Mouse (Mus musculus): Measurements from ENCODE around the gene Nxf1.
"Not testable (repeated sequence)": the region's sequence is repeated elsewhere in the genome, so short reads cannot be mapped to it uniquely, and the experiment has no call there.

Nxf1 gene

GRCm38 (mm10) chr19:8723574-8724346 lies 33.1 kb upstream of the Nxf1 start:
- DNase-seq (ENCODE audit: inconsistent age in 2 of 2, low spot score in 1 of 2) = peak in 1 of 2 experiments; percentile 70

GRCm38 (mm10) chr19:8724392-8724791 lies 32.5 kb upstream of the Nxf1 start:
- DNase-seq (ENCODE audit: inconsistent age in 2 of 2, low spot score in 1 of 2) = no peak

- DNase-seq (ENCODE audit: inconsistent age in 2 of 2, low spot score in 1 of 2) = peak in 1 of 2 experiments; percentile 26
Observed at GRCm38 (mm10) chr19:8725081-8725613, 31.7 kb upstream of the Nxf1 start.

GRCm38 (mm10) chr19:8726609-8727390 lies 30.1 kb upstream of the Nxf1 start:
- DNase-seq (ENCODE audit: inconsistent age in 2 of 2, low spot score in 1 of 2) = no peak

DNA sequence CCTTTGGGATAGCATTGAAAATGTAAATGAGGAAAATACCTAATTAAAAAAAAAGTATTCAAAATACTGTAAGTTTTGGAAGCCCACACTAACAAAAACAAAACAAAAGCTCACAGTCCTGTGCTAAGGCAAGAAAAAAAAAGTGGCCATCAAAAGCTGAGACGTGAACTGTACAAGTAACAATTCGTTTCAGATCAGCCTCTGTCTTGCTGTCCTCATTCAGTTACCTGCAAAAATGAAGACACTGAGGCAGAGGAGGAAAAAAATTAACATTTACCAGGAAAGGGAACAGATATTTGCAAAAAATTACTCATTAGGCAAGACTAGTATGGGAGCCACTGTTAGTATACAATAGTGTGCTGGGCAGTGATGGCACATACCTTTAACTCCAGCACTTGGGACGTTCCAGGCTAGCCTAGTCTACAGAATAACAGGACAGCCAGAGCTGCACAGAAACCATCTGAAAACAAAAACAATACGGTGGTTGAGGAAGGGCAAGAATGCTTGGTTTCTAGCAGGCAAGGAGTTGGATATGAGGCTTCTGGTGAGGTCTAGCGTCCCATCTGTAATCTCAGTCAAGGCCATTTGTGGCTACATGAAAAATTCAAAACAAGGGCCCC lies 29.3 kb upstream of the Nxf1 start:
- DNase-seq (ENCODE audit: inconsistent age in 2 of 2, low spot score in 1 of 2) = no peak

- not testable (repeated sequence) for DNase-seq (ENCODE audit: inconsistent age in 2 of 2, low spot score in 1 of 2)
Observed at GRCm38 (mm10) chr19:8728335-8729099, 28.4 kb upstream of the Nxf1 start.

DNA sequence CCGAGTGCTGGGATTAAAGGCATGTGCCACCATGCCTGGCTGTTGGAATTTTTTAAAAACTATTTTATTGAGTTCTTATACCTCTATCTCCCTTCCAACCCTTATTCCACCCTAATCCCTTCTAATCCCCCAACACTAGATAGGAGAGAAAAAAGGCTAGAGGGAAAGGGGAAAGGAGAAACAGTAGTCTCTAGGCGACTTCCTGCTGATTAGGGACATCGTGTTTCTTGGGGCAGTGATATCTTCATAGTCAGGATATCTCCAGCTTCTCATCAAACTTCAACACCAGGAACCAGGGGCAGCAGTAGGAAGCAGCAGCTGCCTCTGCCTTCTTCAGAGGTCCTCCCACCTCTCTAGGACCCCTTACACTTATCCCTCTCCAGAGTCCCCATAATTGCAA lies 22.5 kb upstream of the Nxf1 start:
- no peak for DNase-seq (ENCODE audit: inconsistent age in 2 of 2, low spot score in 1 of 2)

DNA sequence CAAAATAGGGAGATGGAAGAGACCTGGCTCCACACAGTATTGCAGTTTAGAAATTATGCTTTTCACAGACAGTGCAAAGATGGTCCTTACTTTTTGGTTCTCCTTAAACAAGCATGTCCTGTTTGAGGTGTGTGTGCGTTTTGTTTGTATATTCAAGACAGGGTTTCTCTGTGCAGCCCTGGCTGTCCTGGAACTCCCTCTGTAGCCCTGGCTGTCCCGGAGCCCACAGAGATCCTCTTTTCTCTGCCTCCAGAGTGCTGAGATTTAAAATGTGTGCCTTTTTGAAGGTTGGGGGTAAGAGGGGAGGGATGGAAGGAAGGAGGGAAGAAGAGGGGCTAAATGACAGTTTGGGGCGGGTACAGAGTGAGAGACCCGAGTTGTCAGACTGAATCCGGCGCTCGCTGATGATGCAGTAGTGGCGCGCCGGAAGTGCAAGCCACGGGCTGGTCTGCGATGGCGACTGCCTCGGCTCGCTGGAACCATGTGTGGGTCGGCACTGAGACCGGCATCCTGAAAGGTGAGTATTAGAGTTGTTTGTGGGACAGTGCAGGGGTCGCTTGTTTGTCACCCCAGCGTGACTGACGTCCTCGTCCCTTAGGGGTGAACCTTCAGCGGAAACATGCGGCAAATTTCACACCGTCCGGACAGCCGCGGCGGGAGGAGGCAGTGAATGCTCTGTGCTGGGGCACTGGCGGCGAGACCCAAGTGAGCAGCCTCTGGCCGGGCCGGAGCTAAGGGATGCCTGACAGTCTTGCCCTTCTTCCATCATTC lies 21.3 kb upstream of the Nxf1 start, which contains the start of gene Wdr74:
Wdr74 (plus strand) TSS at position 439 of the 771 bp plus-strand sequence.
- peak; percentile 91 to 98 for DNase-seq (ENCODE audit: inconsistent age in 2 of 2, low spot score in 1 of 2)

DNA sequence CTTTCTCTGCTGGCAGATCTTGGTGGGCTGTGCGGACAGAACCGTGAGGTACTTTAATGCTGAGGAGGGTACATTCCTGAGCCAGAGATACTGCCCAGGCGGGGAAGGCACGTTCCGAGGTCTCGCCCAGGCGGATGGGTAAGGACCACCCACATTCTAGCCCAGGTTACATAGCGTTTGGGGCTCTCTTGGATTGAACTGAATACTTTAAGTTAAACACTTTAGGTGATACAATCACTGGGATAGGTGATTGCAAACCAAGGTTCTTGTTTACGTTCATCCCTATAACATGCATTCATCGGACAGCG lies 20.8 kb upstream of the Nxf1 start:
- DNase-seq (ENCODE audit: inconsistent age in 2 of 2, low spot score in 1 of 2) = no peak

DNA sequence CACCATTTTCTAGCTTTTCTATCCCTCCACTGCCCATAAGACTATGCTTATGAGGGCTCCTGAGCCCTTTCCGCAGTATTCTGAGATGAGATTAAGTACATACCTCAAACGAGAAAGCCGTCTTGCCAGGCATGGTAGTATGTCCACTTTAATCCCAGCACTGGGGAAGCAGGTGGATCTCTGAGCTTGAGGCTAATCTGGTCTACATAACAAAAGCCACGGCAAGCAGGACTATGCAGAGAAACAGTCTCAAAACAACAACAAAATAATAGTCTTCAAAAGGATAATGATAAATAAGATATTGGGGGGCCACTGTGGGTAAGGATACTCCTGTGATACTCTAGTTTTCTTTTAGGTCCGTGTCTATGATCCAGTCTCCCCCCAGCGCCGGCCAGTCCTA lies 18.0 kb upstream of the Nxf1 start:
- DNase-seq (ENCODE audit: inconsistent age in 2 of 2, low spot score in 1 of 2) = no peak

DNA sequence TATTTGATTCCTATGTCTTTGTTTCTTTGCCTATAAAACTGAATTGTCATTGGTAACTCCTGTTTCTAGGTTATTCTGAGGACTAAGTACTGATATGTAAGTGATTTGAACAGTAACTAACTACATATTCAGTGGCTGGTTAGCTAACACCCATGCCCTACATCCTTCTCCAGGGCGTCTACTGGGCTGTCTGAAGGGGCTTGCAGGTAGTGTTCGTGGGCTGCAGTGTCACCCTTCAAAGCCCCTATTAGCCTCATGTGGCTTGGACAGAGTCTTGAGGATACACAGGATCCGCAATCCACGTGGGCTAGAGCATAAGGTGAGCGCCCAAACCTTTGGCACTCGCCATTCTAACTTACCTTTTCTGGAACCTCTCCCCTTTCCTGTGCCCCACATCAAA lies 17.2 kb upstream of the Nxf1 start:
- DNase-seq (ENCODE audit: inconsistent age in 2 of 2, low spot score in 1 of 2) = no peak

DNA sequence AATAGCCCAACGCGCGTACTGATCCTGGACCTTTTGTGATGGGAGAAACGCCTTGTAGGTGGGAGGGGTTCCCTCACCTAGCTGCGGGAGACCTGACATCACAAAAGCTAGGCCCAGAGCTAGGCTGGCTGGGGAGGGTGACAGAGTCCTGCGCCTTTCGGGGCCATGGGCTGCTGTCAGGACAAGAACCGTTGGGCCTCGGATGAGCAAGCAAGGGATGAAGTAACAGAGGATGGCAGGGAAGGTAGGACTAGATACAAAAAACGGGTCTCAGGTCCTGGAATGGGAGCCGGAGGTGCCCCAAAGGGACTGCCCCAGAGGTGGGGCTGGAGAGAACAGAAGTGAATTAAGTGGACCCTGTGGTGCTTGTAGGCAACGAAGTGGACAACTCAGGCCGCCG lies 16.3 kb upstream of the Nxf1 start, which contains the start of gene 1700092M07Rik:
1700092M07Rik (plus strand) TSS at position 116 of the 400 bp plus-strand sequence.
- DNase-seq (ENCODE audit: inconsistent age in 2 of 2, low spot score in 1 of 2) = peak in 1 of 2 experiments; percentile 46

DNA sequence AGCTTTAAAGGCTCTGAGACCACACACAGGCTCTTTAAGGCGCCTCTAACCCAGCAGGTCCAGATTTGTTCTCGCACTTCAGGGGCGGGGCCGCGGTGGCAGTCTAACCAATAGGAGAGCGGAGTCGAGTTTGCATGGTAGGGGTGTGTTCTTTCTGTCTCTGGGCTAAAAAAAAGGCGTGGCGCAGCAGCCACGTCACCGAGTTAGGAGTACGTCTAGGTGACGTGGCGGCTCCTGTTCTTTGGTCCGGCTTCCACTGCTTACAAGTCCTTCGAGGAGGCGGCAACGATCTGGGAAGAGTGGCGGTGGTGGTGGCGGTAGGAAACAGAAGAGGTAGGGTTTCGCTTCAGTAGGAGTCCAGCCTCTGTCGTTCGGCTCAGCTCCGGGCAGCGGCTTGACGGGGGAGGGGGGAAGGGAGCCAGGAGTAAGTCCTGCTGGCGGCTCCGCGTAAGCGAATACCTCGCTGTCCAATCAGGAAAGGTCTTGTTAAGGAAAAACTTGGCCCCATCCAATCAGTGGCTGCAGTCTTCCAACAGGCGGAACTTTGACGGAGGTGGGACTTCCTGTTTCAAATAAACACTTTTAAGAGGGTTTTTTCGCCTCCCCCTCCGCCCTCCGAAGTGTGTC lies 15.5 kb upstream of the Nxf1 start, which contains the start of gene Stx5a:
Stx5a (plus strand) TSS at position 171 of the 627 bp plus-strand sequence.
- DNase-seq (ENCODE audit: inconsistent age in 2 of 2, low spot score in 1 of 2) = peak; percentile 97 to 99

- DNase-seq (ENCODE audit: inconsistent age in 2 of 2, low spot score in 1 of 2) = peak in 1 of 2 experiments; percentile 44
Observed at GRCm38 (mm10) chr19:8742176-8742575, 14.7 kb upstream of the Nxf1 start.

DNA sequence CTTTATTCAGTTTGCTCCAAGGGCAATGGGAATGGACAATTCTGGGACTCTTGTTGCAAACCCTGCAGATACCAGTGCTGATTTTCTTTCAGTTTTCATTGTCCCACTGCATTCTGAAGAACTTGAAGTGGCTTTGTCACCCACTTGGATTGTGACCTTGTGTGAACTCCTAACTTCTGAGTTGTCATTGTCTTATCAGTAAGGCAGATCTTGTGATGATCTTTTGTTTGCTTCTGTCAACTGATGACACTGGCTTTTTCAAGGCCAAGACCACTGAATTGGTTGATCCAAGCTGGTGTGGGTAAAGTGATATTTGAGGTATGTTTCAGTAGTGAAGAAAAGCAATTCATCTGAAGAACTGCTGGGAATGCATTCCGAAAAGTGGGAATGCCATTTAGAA lies 11.5 kb upstream of the Nxf1 start:
- DNase-seq (ENCODE audit: inconsistent age in 2 of 2, low spot score in 1 of 2) = peak in 1 of 2 experiments; percentile 53

GRCm38 (mm10) chr19:8747368-8747767 lies 9.5 kb upstream of the Nxf1 start:
- DNase-seq (ENCODE audit: inconsistent age in 2 of 2, low spot score in 1 of 2) = no peak

- DNase-seq (ENCODE audit: inconsistent age in 2 of 2, low spot score in 1 of 2) = no peak
Observed at GRCm38 (mm10) chr19:8755652-8756051, 1.2 kb upstream of the Nxf1 start.

DNA sequence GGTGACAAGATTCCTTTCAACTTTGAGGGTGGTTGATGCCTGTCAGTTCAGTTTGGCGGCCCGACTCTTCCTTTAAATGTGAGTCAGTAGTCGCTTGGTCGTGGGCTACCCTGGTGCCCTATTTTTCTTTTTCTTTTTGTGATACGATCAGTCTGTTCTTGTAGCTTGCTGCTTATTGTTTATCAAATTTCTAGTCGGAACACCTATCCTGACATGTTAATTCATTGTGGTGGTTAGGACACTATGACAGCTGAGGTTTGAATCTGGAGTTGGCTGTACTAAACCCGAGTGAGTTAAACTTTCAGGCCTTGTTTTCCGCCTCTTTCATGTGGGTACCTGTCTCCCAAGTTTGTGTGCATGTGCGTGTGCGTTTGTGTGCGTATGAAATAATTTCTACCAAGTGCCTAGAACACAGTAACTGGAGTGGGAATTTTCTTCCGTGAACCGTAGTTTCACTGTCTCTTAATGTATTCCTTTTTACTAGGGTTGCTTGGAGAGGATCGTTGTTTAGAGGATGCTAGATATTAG lies 662 bp downstream of the Nxf1 start:
- DNase-seq (ENCODE audit: inconsistent age in 2 of 2, low spot score in 1 of 2) = no peak

GRCm38 (mm10) chr19:8758899-8759298 lies 2.0 kb downstream of the Nxf1 start:
- DNase-seq (ENCODE audit: inconsistent age in 2 of 2, low spot score in 1 of 2) = no peak
